Mouse (Mus musculus) limb, embryonic 13.5 days (tissue): Measurements from ENCODE around the gene Naa80. TPM values are rescaled to one million over a fixed set of nuclear protein-coding genes. Genes with fewer than 3 reads are reported as not detected.

ENCODE experiments used
- ATAC-seq: fragments of 200-750 bp; cut with Nextera tagmentation; 2 replicates; pipeline ENCODE4 v1.8.0; 2017; ENCODE audit warnings: low read depth, moderate number of reproducible peaks, moderate TSS enrichment; ENCODE audit not compliant: low FRiP score
- H3K27ac ChIP-seq: fragments of 300-500 bp; sonication (generic); 2 replicates; pipeline ENCODE4 v1.5.1; 2015; ENCODE audit warnings: inconsistent platforms, mild to moderate bottlenecking, moderate library complexity
- H3K27me3 ChIP-seq: fragments of 300-500 bp; sonication (generic); 2 replicates; pipeline ENCODE4 v1.6.1; 2015; ENCODE audit warnings: mild to moderate bottlenecking, inconsistent platforms
- H3K36me3 ChIP-seq: fragments of 300-500 bp; sonication (generic); 2 replicates; pipeline ENCODE4 v1.6.1; 2015; ENCODE audit warnings: inconsistent platforms, mild to moderate bottlenecking, moderate library complexity
- H3K4me1 ChIP-seq: fragments of 300-500 bp; sonication (generic); 2 replicates; pipeline ENCODE4 v1.6.1; 2015; ENCODE audit warnings: inconsistent platforms
- H3K4me2 ChIP-seq: fragments of 300-500 bp; sonication (generic); replicated peaks from 2 replicates; pipeline ENCODE4 v1.6.1; 2015; ENCODE audit warnings: inconsistent platforms, mild to moderate bottlenecking, moderate library complexity
- H3K4me3 ChIP-seq: fragments of 300-500 bp; sonication (generic); 2 replicates; pipeline ENCODE4 v1.5.1; 2015; ENCODE audit warnings: moderate library complexity, mild to moderate bottlenecking, inconsistent platforms
- H3K9ac ChIP-seq: fragments of 300-500 bp; sonication (generic); 2 replicates; pipeline ENCODE4 v1.6.1; 2015; ENCODE audit warnings: mild to moderate bottlenecking, inconsistent platforms
- H3K9me3 ChIP-seq: fragments of 300-500 bp; sonication (generic); 2 replicates; pipeline ENCODE4 v1.6.1; 2016; ENCODE audit warnings: inconsistent platforms
- WGBS: fragments of 180-500 bp; shearing (Covaris S2); methylation state at CpG from one replicate; pipeline ENCODE4 v1.1.7; 2015; 5-methylcytosine and 5-hydroxymethylcytosine counted together
- polyA plus RNA-seq: library from polyadenylated mRNA; unstranded; fragments of >200 nt; fragmentation: Nextera tagmentation; extraction: Ambion mirVana; gene quantifications from 2 replicates; pipeline ENCODE4 v1.2.1, GENCODE M21; 2015

Naa80 gene
- polyA plus RNA-seq: 18.4 and 19.6 TPM in 2 replicates

DNA sequence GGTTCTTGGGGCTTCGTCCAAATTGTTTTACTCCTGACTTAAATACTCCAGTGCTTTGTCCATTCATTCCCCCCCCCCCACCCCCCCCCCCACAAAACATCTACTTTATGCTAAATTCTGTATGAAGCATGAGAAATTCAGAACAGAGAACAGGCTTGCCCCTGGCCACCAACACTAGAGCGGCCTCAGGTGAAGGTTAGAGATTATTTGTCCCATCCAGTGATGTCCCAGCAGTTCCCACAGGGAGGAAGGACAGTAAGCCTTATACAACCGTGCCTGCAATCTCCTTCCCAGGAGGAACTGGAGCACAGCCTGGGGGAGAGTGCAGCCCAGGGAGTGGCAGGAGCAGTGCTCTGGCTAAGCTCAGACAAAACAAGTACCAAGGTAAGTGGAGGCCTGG is at the start of gene Naa80:
Naa80 (plus strand) TSS at position 301 of the 400 bp plus-strand sequence.
- H3K4me1 ChIP-seq: peaks cover 61% of the 10 kb centered on the region
- H3K9ac ChIP-seq: peak within 1 kb of the TSS; percentile 79
- peaks cover 23% of the 10 kb centered on the region for H3K36me3 ChIP-seq
- WGBS: 70% methylated on average over 3 of the region's 3 CpGs
- H3K27me3 ChIP-seq: no peaks in the 10 kb centered on the region
- H3K4me2 ChIP-seq: peak within 1 kb of the TSS; percentile 88
- H3K4me3 ChIP-seq: no peak within 1 kb of the TSS
- H3K9me3 ChIP-seq: no peaks in the 10 kb centered on the region
- H3K27ac ChIP-seq: peak within 1 kb of the TSS; percentile 86; the same call in 1 of the 2 replicates
- no peak for ATAC-seq

DNA sequence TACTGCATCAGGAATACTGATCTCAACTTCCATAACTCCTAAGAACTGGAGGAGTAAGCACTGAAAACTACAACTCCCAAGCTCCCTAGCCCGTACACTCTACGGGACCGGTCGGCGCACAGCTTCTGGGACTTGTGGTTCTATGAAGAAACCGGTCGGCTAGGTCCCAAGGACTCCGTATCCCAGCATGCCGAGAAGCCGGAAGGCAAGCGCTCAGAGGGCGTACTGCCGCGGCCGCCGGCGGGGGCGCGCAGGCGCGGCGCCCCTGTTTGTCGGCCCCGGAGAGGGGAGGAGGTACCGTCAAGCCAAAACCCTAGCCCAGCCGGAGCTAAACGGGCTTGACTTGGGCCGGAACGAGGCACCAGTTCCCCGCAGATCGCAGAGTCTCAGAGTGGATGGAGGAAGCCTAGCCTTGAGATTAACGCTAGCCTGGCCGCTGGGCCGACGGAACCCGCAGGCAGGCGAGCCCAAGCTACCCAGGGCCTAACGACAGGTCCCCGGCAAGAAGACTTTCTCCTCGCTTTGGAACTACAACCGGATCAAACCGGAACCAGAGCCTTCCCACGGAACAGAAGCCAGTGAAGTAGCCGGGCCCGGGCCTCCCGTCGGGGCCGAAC is 44.8 kb upstream of the Naa80 start, which contains the start of gene Tmem115:
Tmem115 (plus strand) TSS at position 155 of the 617 bp plus-strand sequence.
- under 1% methylated on average over 48 of the region's 48 CpGs for WGBS
- H3K4me3 ChIP-seq: peak within 1 kb of the TSS; percentile 94
- peaks cover 29% of the 10 kb centered on the region for H3K4me1 ChIP-seq
- H3K36me3 ChIP-seq: peaks cover 25% of the 10 kb centered on the region
- ATAC-seq: peak; percentile 99
- peak within 1 kb of the TSS; percentile 75 for H3K27ac ChIP-seq
- H3K9me3 ChIP-seq: no peaks in the 10 kb centered on the region
- peak within 1 kb of the TSS; percentile 94 for H3K9ac ChIP-seq
- H3K27me3 ChIP-seq: peaks cover 4% of the 10 kb centered on the region
- peak within 1 kb of the TSS; percentile 99 for H3K4me2 ChIP-seq

DNA sequence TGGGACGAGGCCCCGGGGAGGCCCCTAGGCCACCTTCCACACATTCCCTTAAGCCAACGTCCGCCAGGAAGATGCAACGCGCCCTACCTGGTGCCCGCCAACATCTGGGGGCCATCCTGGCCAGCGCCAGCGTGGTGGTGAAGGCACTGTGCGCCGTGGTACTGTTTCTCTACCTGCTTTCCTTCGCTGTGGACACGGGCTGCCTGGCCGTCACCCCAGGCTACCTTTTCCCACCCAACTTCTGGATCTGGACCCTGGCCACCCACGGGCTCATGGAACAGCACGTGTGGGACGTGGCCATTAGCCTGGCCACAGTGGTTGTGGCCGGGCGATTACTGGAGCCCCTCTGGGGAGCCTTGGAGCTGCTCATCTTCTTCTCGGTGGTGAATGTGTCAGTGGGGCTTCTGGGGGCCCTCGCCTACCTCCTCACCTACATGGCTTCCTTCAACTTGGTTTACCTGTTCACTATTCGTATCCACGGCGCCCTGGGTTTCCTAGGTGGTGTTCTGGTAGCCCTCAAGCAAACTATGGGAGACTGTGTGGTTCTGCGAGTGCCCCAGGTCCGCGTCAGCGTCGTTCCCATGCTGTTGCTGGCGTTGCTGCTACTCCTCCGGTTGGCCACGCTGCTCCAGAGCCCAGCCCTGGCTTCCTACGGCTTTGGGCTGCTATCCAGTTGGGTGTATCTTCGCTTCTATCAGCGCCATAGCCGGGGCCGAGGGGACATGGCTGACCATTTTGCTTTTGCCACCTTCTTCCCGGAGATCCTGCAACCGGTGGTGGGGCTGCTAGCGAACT is 44.1 kb upstream of the Naa80 start:
- ATAC-seq: no peak
- peaks cover 29% of the 10 kb centered on the region for H3K4me1 ChIP-seq
- peaks cover 32% of the 10 kb centered on the region for H3K36me3 ChIP-seq
- peak overlapping the region; percentile 94 for H3K9ac ChIP-seq
- peak overlapping the region; percentile 99 for H3K4me2 ChIP-seq
- H3K27me3 ChIP-seq: peaks cover 4% of the 10 kb centered on the region
- H3K4me3 ChIP-seq: peak overlapping the region; percentile 94
- WGBS: 1% methylated on average over 40 of the region's 40 CpGs
- H3K9me3 ChIP-seq: no peaks in the 10 kb centered on the region
- peak overlapping the region; percentile 75 for H3K27ac ChIP-seq

- Histone ChIP-seq H3K27ac (no peak overlapping the region), H3K4me2 (no peak overlapping the region), H3K27me3 (no peaks in the 10 kb centered on the region), H3K9ac (no peak overlapping the region), H3K4me3 (no peak overlapping the region), H3K36me3 (peaks cover 38% of the 10 kb centered on the region), H3K9me3 (no peaks in the 10 kb centered on the region), H3K4me1 (peaks cover 47% of the 10 kb centered on the region)
- 89% methylated on average over 7 of the region's 7 CpGs for WGBS
- no peak for ATAC-seq
These were observed 40.5 kb upstream of the Naa80 start for GRCm38 (mm10) chr9:107538231-107538630.

DNA sequence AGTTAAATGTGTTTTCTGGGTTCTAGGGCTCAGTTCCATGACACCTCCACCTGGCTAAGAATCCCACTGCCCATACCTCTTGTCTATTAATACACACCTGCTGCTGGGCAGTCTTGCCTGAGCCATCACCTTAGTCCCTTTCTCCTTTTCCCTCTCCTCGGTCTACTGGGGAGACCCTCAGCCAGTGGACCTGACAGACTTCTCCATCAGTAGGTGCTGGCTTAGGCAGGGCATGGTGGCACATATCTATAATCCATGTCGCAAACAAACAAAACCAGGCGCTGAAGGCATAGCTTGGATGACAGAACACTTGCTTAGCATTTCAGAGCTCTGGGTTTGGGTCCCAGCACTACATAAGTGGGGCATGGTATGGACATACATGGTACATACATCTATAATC is 40.0 kb upstream of the Naa80 start:
- no peaks in the 10 kb centered on the region for H3K9me3 ChIP-seq
- H3K4me1 ChIP-seq: peaks cover 47% of the 10 kb centered on the region
- H3K27me3 ChIP-seq: no peaks in the 10 kb centered on the region
- no peak overlapping the region for H3K4me3 ChIP-seq
- no peak for ATAC-seq
- peaks cover 43% of the 10 kb centered on the region for H3K36me3 ChIP-seq
- no peak overlapping the region for H3K4me2 ChIP-seq
- WGBS: 94% methylated on average over 3 of the region's 3 CpGs
- no peak overlapping the region for H3K27ac ChIP-seq
- H3K9ac ChIP-seq: no peak overlapping the region

DNA sequence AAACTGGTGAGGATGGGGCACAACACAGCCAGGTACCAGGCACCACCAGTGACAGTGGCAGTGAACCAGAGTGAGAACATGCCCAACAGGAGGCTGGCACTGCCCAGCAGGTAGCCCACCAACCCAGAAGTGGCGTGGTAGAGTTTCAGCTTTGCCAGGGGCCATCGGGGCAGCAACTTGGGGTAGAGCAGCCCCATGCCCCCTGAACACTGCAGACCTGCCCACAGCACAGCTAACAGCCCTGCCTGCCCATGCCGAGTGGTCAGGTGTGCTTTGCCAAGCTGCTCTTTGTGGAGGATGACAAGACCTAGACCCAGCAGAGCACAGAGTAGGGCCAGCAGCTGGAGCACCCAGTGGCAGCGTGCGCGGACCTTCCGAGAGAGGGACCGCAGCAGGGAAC is 38.7 kb upstream of the Naa80 start:
- no peak overlapping the region for H3K4me2 ChIP-seq
- H3K27me3 ChIP-seq: no peaks in the 10 kb centered on the region
- H3K9ac ChIP-seq: no peak overlapping the region
- no peak overlapping the region for H3K27ac ChIP-seq
- H3K4me1 ChIP-seq: peaks cover 46% of the 10 kb centered on the region
- peaks cover 55% of the 10 kb centered on the region for H3K36me3 ChIP-seq
- no peaks in the 10 kb centered on the region for H3K9me3 ChIP-seq
- no peak overlapping the region for H3K4me3 ChIP-seq
- no peak for ATAC-seq
- WGBS: 94% methylated on average over 8 of the region's 8 CpGs

DNA sequence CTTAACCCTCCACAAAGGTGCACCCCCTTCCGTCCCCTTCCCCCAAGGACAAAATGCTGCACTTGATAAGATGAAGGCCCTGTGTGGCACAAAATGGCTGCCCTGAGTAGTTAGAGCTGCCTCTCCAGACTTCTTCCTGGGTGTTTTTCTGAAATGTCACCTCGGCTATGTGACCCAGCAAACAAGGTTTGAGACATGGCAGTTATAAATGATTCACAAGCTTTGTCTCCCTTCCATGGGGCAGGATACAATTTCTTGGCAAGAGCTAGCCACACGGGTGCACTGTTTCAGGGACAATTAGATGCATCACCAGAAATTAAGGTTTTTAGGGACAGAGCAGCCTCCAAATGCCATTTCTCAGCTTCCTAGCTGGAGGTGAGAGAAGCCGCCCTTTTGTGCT is 38.3 kb upstream of the Naa80 start:
- Histone ChIP-seq H3K4me3 (no peak overlapping the region), H3K9me3 (no peaks in the 10 kb centered on the region), H3K9ac (no peak overlapping the region), H3K27ac (no peak overlapping the region), H3K27me3 (no peaks in the 10 kb centered on the region), H3K36me3 (peaks cover 60% of the 10 kb centered on the region), H3K4me2 (peak overlapping the region; percentile 96), H3K4me1 (peaks cover 43% of the 10 kb centered on the region)
- WGBS: 72% methylated on average over 4 of the region's 4 CpGs
- no peak for ATAC-seq

- no peak for ATAC-seq
- Histone ChIP-seq H3K4me3 (peak overlapping the region; percentile 63), H3K27me3 (no peaks in the 10 kb centered on the region), H3K4me1 (peaks cover 42% of the 10 kb centered on the region), H3K9ac (peak overlapping the region; percentile 59), H3K27ac (no peak overlapping the region), H3K36me3 (peaks cover 61% of the 10 kb centered on the region), H3K9me3 (no peaks in the 10 kb centered on the region), H3K4me2 (peak overlapping the region; percentile 96)
- WGBS: 28% methylated on average over 10 of the region's 10 CpGs
These were observed 37.7 kb upstream of the Naa80 start for GRCm38 (mm10) chr9:107541005-107541404.

- peak within 1 kb of the TSS; percentile 63 for H3K4me3 ChIP-seq
- H3K27me3 ChIP-seq: no peaks in the 10 kb centered on the region
- 0 out of 2 replicates have a peak within 1 kb of the TSS, but pooled peaks have one; percentile 17 for H3K27ac ChIP-seq
- H3K9me3 ChIP-seq: no peaks in the 10 kb centered on the region
- WGBS: under 1% methylated on average over 46 of the region's 46 CpGs
- peak within 1 kb of the TSS; percentile 73 for H3K9ac ChIP-seq
- H3K36me3 ChIP-seq: peaks cover 58% of the 10 kb centered on the region
- peaks cover 42% of the 10 kb centered on the region for H3K4me1 ChIP-seq
- ATAC-seq: peak; percentile 87
- peak within 1 kb of the TSS; percentile 96 for H3K4me2 ChIP-seq
These were observed 37.0 kb upstream of the Naa80 start, which contains the start of the genes Cyb561d2 and Nprl2 for GRCm38 (mm10) chr9:107541474-107542351. TSS of gene Cyb561d2 (minus strand) at chr9:107542193. TSS of gene Nprl2 (plus strand) at chr9:107542226.

DNA sequence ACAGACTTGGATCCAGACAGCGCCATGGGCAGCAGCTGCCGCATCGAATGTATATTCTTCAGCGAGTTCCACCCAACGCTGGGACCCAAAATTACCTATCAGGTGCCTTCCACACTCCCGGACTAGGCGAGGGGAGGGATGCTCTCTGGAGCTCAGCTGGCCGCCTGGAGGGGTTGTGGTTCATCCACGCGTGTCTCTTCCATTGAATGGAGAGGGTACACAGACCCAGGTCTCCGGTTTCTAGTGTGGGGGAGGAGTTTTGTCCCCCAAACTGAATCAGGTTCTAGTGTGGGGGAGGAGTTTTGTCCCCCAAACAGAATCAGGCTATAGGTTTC is 36.4 kb upstream of the Naa80 start:
- Histone ChIP-seq H3K27ac (0 out of 2 replicates have a peak overlapping the region, but pooled peaks have one; percentile 17), H3K27me3 (no peaks in the 10 kb centered on the region), H3K9me3 (no peaks in the 10 kb centered on the region), H3K36me3 (peaks cover 52% of the 10 kb centered on the region), H3K9ac (peak overlapping the region; percentile 73), H3K4me2 (peak overlapping the region; percentile 96), H3K4me1 (peaks cover 42% of the 10 kb centered on the region), H3K4me3 (peak overlapping the region; percentile 63)
- peak; percentile 2; the same call in 1 of the 2 replicates for ATAC-seq
- WGBS: under 1% methylated on average over 11 of the region's 11 CpGs

- no peak for ATAC-seq
- Histone ChIP-seq H3K9me3 (no peaks in the 10 kb centered on the region), H3K27me3 (no peaks in the 10 kb centered on the region), H3K4me1 (peaks cover 42% of the 10 kb centered on the region), H3K9ac (peak overlapping the region; percentile 73), H3K4me3 (peak overlapping the region; percentile 63), H3K27ac (no peak overlapping the region), H3K36me3 (peaks cover 48% of the 10 kb centered on the region), H3K4me2 (peak overlapping the region; percentile 96)
- WGBS: 41% methylated on average over 8 of the region's 8 CpGs
These were observed 36.0 kb upstream of the Naa80 start for GRCm38 (mm10) chr9:107542721-107543120.
